Mouse (Mus musculus): ENCODE results near the gene Mak.

- TF ChIP-seq CTCF (IDR thresholded peaks at IDR 0.05; ENCODE audit: insufficient read depth, low read depth, low read length) (no peak), POLR2A (IDR thresholded peaks at IDR 0.05; ENCODE audit: insufficient read depth, low read depth, low read length) (no peak)
Measured at GRCm38 (mm10) chr13:40986081-40986480, 93.4 kb downstream of the Mak start.
